Mouse (Mus musculus) adrenal gland, postnatal 10 days (tissue): ENCODE data around the gene Arl6ip1. TPM values are rescaled to one million over a fixed set of nuclear protein-coding genes. Genes with fewer than 3 reads are reported as not detected.
"Not testable (repeated sequence)": the region's sequence is repeated elsewhere in the genome, so short reads cannot be mapped to it uniquely, and the experiment has no call there.

Experiments used
- DNase-seq: peaks from one replicate; pipeline ENCODE4 v3.0.0; 2021; ENCODE audit warnings: mixed read lengths
- long read RNA-seq, 2 experiments: library from polyadenylated mRNA; stranded (forward); transcript quantifications; one replicate each; pipeline ENCODE4 v2.0.0; 2021
- total RNA-seq, 2 experiments: library from RNA; stranded (reverse); gene quantifications; 2 replicates each; pipeline ENCODE4 v1.2.3; 2021

The Arl6ip1 gene
- 100 to 1,000 TPM; 148 to 152 TPM for total RNA-seq
- long read RNA-seq, experiment 1, transcript Arl6ip1-201 (6 exons, 2,171 nt) = major isoform, 274 of 306 reads
- long read RNA-seq, experiment 1, partial matches to known transcripts = 23 of 306 reads
- long read RNA-seq, experiment 1, other reads (novel, unspliced or antisense) = 8 of 306 reads
- long read RNA-seq, experiment 2, transcript Arl6ip1-201 (6 exons, 2,171 nt) = major isoform, 169 of 178 reads
- long read RNA-seq, experiment 2, partial matches to known transcripts = 5 of 178 reads
- long read RNA-seq, experiment 2, other reads (novel, unspliced or antisense) = 4 of 178 reads

DNA sequence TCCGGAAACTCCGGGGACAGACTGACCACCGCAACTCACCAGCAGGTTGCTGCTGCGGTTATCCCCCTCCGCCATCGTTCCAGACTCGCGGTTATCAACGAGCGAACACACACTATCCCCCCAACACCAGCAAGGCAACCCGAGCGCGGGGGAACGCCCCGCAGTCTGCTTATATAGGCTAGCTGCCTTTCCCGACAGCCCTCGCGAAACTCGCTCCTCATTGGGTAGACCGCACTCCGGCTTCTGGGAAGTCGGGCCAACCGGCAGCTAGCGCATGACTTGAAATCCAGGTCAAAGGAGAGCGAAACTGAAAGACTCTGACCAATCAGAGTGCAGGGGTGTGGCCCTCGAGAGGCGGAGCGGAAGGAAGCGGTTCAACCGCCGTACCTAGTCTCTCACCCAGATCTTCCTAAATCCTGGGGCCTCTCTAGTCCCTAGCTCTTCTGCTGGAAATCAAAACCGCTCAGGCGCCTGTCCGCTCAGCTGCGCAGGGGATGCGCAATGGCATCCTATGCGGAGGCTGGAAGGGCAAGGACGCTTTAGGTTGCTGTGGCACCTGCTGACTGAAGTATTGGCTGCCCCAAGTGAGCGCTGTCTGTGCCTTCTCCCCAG is at the start of gene Arl6ip1:
Gene Arl6ip1, minus strand, starts transcription at position 233 of the 612 bp plus-strand sequence.
- peak; percentile 98 for DNase-seq

DNA sequence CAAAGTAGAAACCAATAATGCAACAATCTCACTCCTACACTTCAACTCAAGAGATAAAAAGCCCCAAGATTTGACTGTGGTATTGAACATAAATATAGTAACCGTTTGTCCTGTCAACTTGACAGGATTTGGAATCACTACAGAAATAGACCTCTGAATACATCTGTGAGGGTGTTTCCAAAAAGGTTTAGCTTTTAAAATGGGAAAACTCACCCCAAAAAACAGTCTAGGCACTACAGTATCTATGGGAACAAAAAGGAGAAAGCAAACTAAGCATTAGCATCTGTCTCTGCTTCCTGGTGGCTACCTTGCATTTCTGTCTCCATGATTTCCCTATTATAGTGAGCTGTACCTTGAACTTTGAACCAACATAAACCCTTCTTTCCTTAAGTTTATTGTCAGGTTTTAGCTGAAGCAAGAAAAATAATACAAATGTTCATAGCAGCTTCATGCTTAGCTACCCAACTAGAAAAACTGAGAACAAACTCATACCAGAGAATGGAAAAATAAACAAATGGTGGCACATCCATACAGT is 46.4 kb upstream of the Arl6ip1 start:
- DNase-seq = no peak

DNA sequence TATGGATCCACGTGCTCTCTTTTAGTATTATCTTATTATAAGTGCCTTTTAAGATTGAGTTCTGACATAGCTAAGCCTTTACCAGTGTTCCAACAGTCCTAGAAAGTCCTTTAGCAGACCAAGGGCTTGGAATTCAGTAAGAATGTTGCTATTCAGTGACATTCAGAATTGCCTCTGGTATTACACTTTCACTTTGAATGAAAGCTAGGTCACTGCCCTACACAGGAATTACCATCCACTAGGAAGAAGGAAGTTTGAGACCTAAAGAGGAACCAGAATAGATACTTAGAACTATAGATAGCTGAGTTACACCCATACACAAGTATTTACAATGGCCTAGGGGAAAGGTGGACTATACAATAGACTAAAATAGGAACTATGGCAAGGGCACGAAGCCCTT is 40.7 kb upstream of the Arl6ip1 start:
- DNase-seq = not testable (repeated sequence)

DNA sequence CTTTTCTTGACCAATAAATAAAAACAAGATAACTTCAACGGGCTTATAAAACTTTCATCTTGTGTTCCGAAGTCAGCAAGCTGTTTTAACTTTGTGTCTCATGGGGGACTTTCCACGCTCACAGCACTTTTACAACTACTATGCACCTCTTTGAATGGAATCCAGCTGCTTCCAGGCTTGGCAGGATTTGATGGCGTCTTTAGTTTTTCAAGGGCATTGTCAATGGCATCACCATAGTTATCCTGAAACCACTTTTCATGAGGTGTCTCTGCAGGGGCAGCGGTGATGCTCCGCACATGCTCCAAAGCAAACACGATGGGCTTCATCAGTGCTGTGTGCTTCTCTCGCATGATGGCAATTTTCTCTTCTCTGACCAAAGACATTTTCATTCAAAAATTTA is 33.5 kb upstream of the Arl6ip1 start:
- DNase-seq = peak; percentile 7

DNA sequence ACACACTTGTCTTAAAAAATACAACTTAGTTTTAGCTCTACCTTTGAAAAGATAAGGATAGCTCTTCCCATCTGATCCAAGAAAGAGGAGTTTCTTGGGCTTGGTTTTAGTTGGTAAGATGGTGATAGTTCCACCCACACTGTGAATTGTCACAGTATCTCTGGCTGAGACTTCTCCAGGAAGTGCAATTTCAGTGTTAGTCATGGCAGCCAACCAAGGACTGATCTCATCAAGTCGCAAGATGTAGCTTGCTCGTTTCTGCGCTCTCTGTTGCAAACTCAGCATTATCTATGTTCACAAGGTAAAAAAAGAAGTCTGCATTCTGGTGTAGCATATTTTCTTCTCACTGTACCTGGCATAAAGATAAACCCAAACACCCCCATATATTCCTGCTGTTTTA is 30.7 kb upstream of the Arl6ip1 start:
- DNase-seq = no peak

DNA sequence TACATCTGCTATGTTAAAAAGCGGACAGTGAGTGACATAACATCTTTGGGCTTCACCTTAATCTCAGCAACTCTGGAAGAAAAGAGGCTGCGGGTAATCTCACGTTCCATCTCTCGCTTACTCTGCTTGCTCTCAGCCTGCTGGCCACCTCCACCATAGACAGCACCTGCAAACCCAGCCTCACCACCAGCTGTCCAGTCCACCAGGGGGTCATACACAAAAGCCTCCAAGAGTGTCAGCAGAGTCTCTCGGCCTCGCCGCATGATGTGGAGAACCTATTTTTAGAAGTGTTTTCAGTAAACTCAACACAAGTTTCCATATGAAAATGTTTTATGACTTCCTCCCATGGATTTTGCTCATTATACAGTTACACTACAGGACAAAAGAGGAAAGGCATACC is 27.0 kb upstream of the Arl6ip1 start:
- no peak for DNase-seq

DNA sequence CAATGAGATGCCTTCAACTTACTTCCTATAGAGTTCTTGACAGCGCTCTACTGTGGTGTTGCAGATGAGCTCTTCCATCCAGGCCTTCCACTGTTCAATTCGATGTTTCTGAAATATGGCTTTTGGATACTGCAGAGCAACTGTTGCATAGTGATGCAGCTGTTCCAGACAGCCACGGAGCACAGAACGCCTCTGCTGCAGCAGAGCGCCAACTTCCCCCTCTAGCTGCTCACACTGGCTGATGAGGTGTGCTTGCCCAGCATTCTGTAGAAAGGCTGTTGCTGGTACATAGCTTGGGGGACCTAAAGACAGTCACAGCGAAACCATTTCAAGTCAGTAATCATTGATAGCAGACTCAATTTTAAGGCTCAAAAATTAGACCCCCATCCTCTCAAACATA is 24.7 kb upstream of the Arl6ip1 start:
- DNase-seq = no peak

DNA sequence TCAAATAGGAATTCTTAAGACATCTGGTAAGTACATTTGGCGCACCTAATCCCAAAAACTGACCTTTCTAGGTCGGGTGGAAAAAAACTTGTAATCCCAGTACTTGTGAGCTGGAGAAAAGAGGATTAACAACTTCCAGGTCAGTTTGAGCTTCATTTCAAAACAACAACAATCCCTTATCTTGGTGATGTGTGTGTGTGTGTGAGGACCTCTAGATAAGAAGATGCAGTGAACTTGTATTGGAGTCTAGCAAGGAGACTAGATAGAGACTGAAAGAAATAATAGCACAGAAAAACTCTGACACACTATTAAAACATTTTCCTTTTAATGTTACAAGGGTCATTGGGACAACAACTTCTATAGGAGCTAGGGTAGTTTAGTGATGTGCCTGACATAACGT is 14.1 kb upstream of the Arl6ip1 start:
- no peak for DNase-seq

DNA sequence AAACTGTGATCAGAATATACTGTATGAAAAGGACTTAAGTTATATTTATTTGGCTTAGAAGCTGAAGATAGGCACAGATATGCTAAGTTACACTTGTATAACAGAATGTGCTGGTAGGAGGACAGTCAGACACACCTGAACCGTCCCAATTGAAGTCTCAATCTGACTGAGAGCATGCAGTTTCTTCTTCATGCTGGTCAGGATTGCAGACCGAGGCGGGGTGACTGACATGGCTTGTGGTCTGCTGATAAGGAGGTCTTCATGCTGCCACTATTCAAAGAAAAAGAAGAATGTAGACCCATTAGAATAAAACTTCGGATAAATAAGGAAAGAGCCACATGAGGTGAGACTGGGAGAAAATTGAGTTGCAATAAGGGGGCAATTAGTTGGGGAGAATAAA is 13.7 kb upstream of the Arl6ip1 start:
- no peak for DNase-seq

DNA sequence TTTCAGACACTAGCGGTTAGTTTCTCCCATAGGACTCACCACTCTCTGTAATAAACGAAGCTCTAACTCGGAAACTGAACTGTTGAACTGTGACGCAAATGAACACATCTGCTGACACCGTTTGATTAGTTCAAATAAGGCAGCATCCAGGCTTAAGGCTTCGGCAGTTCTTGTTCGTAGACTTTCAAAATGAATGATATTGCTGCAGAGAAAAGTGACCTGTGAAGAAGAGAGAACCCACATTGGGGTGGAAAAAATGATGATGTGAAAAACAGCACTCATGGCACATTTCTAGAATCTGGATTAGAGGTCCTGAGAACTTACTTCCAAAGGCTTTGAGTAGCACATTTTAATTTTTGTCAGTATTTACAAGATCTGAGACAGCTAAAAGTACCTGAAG is 11.8 kb upstream of the Arl6ip1 start:
- DNase-seq = no peak

DNA sequence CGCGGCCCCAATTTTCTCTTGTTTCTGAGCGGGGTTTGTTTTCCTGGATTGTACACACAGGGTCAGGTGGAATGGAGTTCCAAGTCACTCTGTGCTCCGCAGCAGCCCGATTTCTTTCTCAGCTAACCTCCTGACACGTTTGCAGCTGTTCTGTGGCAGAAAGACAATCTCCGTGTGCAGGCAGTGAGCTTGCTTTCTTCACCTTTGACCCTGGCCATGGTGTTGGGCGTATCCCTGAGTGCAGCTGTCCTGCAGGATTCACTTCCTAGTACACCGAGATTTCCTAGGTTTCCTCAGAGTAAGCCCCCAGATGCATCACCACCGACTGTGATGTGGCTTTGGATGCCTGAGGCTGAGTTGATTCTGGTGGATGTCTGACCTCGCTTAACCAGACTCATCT is 5.7 kb upstream of the Arl6ip1 start:
- DNase-seq = no peak

DNA sequence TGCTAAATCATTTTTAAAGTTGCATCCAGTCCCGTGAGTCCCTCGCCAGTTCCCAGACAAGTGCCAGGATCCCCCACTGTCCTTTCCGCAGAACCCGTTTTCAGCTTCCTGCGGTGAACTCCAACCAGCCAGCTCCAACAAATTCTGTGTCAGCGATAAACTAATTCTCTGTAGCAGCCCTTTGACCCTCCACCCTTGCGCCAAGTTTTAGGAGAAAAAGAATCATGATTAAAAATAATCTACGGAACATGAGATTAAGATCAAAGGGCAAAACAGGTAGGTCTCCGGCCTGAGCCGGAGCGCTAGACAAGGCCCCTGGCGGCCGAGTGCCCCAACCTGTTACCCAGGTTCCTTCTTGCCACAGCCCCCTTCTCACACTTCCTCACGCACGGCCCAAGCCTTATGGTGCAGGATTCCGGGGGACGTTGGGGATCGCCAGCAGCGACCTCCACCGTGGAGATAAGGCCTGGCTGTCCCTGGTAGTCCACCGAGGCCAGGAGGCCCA is 485 bp downstream of the Arl6ip1 start:
- DNase-seq = peak; percentile 40

DNA sequence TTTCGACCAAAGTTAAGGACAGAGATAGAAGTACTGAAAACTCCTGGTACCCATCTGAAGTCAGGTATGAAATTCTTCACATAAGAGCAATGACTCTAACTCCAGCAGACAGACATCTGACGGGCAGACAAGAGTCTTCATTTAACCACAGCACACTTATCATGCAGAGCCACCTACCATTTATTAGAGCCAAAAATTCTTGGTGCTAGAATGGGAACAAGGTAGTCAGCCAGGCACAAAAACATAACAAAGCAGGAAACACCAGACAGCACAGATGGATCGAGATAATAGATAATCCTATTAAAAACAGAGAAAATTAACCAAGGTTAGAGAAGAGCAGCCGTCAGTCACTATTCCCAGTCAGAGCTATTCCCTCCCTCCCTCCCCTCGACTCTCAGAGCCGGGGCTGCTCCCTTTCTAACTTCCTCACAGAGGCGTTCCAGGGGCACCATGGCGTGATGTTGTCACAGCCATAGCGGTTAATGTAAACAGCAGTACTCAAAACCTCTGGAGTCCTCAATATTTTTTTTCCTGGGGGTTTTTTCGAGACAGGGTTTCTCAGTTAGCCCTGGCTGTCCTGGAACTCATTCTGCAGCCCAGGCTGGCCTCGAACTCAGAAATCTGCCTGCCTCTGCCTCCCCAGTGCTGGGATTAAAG is 3.1 kb downstream of the Arl6ip1 start:
- DNase-seq = no peak

DNA sequence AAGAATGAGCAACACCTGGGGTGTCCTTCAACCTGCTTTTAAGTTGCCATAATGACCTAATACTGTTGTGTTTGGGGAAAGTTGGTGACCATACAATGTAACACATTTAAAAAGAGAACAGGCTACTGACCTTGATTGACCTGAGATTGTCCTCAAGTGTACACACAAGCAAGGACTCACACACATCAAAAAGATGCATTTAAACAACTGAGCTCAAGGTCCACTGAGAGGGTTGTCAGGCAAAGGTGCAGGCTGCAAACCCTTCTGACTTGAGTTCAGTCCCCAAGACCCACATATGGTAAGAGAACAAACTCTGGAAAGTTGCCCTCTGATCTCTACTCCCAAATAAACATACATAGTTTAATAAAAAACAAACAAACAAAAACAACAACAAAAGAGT is 3.7 kb downstream of the Arl6ip1 start:
- no peak for DNase-seq

DNA sequence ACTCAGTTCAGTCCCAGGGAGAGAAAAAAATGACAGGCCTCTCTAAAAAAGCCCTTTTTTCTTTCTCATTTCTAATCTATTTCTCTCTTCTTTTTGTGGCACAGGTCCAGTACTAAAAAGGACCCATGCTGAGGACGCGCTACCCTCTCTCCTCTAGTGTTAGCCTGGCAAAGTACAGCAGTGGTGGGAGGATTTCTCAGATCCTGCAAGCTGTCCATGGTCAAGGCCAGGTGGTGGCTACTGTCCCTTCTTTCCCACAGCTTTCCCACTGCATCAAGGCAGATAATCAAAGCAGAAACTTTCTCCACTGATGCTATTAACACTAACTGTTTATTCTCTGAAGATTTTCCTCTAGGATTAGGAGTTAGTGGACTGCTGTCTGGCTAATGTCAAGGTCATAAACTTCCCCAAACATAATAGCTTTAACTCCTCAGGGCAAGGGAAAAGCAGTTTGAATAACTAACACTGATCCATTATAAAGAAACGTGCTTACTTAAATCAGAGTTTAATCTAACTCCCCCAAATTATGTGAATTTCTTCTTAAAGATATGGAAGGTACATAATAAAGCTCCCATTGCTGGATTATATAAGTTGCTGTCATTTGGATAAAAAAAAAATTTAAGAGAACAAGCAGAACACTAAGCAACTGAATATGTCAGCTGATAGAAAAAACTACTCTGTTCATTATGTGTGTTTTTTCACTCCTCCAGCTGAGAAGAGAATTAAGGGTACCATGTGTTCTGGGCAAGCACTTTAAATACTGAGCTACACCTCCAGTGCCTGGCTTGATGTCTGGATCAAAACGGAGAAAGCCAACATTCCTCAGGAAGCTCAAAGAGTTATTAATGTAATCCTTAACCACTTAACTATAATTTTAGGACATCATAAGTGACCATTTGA is 5.7 kb downstream of the Arl6ip1 start:
- DNase-seq = no peak

DNA sequence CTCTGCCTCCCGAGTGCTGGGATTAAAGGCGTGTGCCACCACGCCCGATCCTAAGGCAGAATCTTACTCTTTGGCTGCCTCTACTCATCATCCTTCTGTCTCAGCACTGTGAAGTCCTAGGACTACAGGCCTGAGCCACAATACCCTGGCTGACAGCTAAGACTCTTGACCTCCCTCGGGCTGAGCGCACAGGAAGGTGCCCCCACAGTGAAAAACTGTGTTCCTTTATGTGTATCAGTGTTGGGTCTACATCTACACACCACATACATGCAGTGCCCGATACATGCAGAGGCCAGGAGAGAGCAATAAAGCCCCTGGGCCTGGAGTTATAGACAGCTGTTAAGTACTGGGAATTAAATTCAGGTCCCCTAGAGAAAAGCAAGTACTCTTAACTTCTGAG is 7.2 kb downstream of the Arl6ip1 start:
- DNase-seq = no peak

DNA sequence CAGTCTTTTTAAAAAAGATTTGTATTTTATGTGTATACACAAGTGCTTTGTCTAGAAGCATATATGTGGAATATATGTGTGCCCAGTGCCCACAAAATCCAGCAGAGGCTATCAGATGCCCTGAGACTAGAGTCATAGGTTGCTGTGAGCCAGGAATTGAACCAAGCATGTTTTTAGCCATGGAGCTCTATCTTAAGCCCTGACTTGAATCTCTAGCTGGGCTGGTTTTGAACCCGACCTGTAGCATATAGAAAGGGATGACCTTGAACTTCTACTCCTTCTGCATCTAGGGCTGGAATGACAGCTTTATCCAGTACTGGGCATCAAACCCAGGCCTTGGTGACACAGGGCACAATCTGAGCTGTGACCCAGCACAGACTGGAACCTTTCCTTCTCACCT is 8.8 kb downstream of the Arl6ip1 start:
- DNase-seq = no peak

DNA sequence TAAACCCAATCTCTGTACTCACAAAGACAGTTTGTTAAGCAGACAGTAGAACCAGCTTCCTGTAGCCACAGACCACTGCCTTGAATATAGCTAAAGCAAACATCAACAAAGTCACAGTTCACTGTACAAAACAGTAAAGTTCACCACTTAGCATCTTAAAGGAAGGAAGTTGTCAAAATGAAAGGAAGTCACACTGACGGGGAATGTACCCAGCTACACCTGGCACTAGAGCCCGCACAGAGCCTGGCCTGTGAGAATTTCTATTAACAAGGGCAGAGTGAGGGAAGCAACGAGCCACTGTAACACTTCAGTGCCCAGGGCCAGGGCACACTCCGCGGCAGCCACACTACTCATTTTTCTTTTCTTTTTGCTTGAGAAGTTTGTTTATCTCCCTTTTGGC is 9.5 kb downstream of the Arl6ip1 start:
- no peak for DNase-seq

DNA sequence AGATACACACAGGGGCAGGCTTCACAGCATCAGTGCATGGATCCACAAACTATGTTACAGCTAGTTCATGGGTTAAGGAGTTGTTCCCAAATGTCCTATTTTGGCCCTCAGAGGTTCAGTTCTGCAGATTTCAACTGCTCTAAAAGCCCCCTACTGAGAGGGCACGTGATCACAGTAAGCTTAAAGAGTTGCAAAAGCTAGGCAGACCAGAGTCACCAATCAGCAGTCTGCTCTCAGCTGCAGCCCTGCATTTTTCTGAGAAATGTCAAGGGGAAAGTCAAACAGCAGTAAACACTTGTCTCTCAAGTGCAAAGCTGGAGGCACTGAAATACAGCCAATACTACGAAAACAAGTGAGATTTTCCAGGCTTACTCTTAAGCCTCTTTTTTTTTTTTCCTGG is 10.3 kb downstream of the Arl6ip1 start:
- DNase-seq = peak; percentile 49

DNA sequence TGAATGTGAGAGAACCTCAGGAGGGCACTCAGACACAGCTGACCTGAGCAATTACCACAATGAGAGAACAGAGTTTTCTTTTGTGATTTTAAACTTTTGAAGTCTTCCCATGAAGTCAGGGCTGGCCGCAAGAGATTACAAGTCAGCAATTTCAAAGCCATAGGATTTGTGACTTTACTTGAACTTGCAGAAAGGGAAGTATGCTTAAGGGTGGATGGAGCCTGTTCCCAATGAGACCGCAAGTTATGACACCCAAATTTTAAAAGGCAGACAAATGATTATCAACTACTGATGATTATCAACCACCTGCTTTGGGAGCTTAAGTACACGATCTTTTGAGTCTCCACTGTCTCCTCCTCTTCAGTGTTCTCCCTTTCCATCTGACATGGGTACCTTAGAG is 11.0 kb downstream of the Arl6ip1 start:
- DNase-seq = no peak

DNA sequence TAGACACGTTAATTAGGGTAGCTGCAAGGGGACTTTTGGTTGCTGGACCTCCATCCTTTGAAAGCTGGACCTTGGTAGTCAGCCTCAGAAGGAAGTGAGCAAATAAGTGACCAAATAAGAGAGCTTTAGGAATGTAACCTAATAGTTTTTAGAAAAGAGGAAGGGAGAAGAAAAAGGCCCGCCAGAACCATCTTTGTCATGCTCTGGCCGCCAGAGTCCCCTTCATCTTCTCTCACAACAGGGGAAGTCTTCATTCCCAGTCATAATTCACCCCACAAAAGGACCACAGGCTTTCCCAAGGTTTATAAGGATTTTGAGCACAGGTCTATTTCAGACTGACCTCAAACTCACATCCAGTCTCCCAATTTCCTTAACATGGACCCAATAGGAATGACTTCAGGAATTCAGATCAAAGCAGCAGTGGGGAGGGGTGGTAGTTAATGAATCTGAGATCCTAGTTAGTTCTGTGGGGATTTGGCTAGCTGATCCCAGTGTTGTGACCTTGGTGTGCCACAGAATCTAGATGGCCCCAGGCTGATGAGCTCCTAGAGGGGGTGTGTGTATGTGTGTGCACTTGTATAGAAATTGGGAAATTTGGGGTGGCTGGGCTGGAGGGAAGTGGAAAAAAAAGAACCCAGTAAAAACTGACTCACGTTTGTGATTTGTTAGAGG is 11.8 kb downstream of the Arl6ip1 start:
- no peak for DNase-seq
